Comparison of ENCODE assay signal across 8 mouse cellular contexts in genomic region chr13:23536076-23536822, GRCm38 (mm10). TPM values are rescaled to one million over a fixed set of nuclear protein-coding genes. Genes with fewer than 3 reads are reported as not detected.
A peak's percentile ranks its signal among the peaks of the same experiment; 100 is the strongest.
DNase-seq lines count a peak whose midpoint lies in the region; ATAC-seq and TF ChIP-seq lines count a peak whose summit lies in the region.
"Had no signal": no experiment of that assay in that cellular context is flagged by ENCODE, and none has a peak within 500 bp of the region (broad histone marks: within the 10 kb centered on the region; RNA-seq: fewer than 3 reads in every experiment).

No protein-coding gene starts in this region.

- 15% methylated on average over 7 of the region's 7 CpGs for WGBS in forebrain, embryonic 14.5 days
- WGBS in liver, embryonic 15.5 days (ENCODE audit: insufficient replicate concordance) = 12% methylated on average over 7 of the region's 7 CpGs
- 10% methylated on average over 7 of the region's 7 CpGs for WGBS in cerebellum, adult 2 months

- in situ Hi-C loops in CH12.LX (cut with MboI; ENCODE audit: low pct_ligation_motif_present, low pct_unique_long_range_greater_than_20kb, low sequenced_read_pairs) = no loop called here

- H3K79me2 ChIP-seq in CH12.LX (replicated peaks; ENCODE audit: control insufficient read depth, extremely low read depth, insufficient read depth, poor library complexity, severe bottlenecking) = no peaks in the 10 kb centered on the region

- no peaks in the 10 kb centered on the region for H3K9me3 ChIP-seq in CH12.LX (replicated peaks; ENCODE audit: low read length)
- H3K9me3 ChIP-seq in forebrain, embryonic 14.5 days (replicated peaks; ENCODE audit: control insufficient read depth, low read length) = no peaks in the 10 kb centered on the region
- no peaks in the 10 kb centered on the region for H3K9me3 ChIP-seq in liver, embryonic 15.5 days (replicated peaks)

- TF ChIP-seq CTCF in CH12.LX (conservative IDR thresholded peaks at IDR 0.05 in 1 of 2, IDR thresholded peaks at IDR 0.05 in 1 of 2; ENCODE audit: low read depth in 2 of 2, low read length in 2 of 2) = no peak
- TF ChIP-seq CTCF in cerebellum, adult 2 months (IDR thresholded peaks at IDR 0.05; ENCODE audit: borderline replicate concordance, insufficient read depth, low read depth, low read length) = no peak

- peak overlapping the region; percentile 95 for H3K9ac ChIP-seq in CH12.LX (ENCODE audit: insufficient read depth, low read depth)
- peak overlapping the region; percentile 68 for H3K9ac ChIP-seq in forebrain, embryonic 14.5 days (ENCODE audit: low read length)
- peak overlapping the region; percentile 73 for H3K9ac ChIP-seq in liver, embryonic 15.5 days

- peak overlapping the region; percentile 80 for H3K27ac ChIP-seq in CH12.LX (ENCODE audit: insufficient read depth, low read depth)
- H3K27ac ChIP-seq in forebrain, embryonic 14.5 days (ENCODE audit: low read depth, low read length) = no peak overlapping the region
- H3K27ac ChIP-seq in liver, embryonic 15.5 days (replicated peaks) = peak overlapping the region; percentile 98
- H3K27ac ChIP-seq in cerebellum, adult 2 months (ENCODE audit: insufficient read depth, low read length) = no peak overlapping the region

- H3K27me3 ChIP-seq in CH12.LX (replicated peaks) = no peaks in the 10 kb centered on the region
- H3K27me3 ChIP-seq in forebrain, embryonic 14.5 days (replicated peaks; ENCODE audit: control insufficient read depth, insufficient read depth, low read length) = no peaks in the 10 kb centered on the region
- H3K27me3 ChIP-seq in liver, embryonic 15.5 days = no peaks in the 10 kb centered on the region
- no peaks in the 10 kb centered on the region for H3K27me3 ChIP-seq in cerebellum, adult 2 months (ENCODE audit: control insufficient read depth, insufficient read depth, low read length)

- no peak for TF ChIP-seq EP300 in CH12.LX (IDR thresholded peaks at IDR 0.05; ENCODE audit: low read length)

- peak; percentile 88 for DNase-seq in 416B (ENCODE audit: low read depth)
- DNase-seq in CH12.LX (ENCODE audit: extremely low read depth) = no peak
- DNase-seq in forebrain, embryonic 14.5 days (ENCODE audit: low spot score) = no peak
- no peak for DNase-seq in adrenal gland, postnatal 25 days
- no peak for DNase-seq in cerebellum, adult 2 months
- DNase-seq: kidney, postnatal 14 days had no signal

- no peaks in the 10 kb centered on the region for H3K36me3 ChIP-seq in CH12.LX (replicated peaks in 1 of 2; ENCODE audit: control insufficient read depth in 1 of 2, insufficient read depth in 1 of 2, low read length in 1 of 2)
- no peaks in the 10 kb centered on the region for H3K36me3 ChIP-seq in forebrain, embryonic 14.5 days (ENCODE audit: control insufficient read depth, insufficient read depth, low read length)
- H3K36me3 ChIP-seq in liver, embryonic 15.5 days (replicated peaks) = no peaks in the 10 kb centered on the region

- H3K4me3 ChIP-seq in CH12.LX (replicated peaks in 1 of 3; ENCODE audit: low read depth in 2 of 3, low read length in 2 of 3, poor library complexity in 1 of 3) = peak overlapping the region; percentile 49 to 58 (median 55)
- H3K4me3 ChIP-seq in forebrain, embryonic 14.5 days (ENCODE audit: low read depth, low read length) = peak overlapping the region; percentile 43
- peak overlapping the region; percentile 66 for H3K4me3 ChIP-seq in liver, embryonic 15.5 days (replicated peaks)
- H3K4me3 ChIP-seq in cerebellum, adult 2 months (replicated peaks; ENCODE audit: insufficient read depth, low read depth, low read length) = no peak overlapping the region

- dilution Hi-C loops in CH12.LX (cut with MboI; ENCODE audit: extremely low pct_ligation_motif_present, extremely low pct_unique_long_range_greater_than_20kb, low sequenced_read_pairs) = no loop called here

- H3K4me1 ChIP-seq in CH12.LX (ENCODE audit: control insufficient read depth in 1 of 2, insufficient read depth in 2 of 2) = peaks cover 9 to 57% of the 10 kb centered on the region in 2 experiments; a peak in 3 of 4 replicates
- H3K4me1 ChIP-seq in forebrain, embryonic 14.5 days (ENCODE audit: control insufficient read depth, insufficient read depth, low read length) = peaks cover 23% of the 10 kb centered on the region
- peaks cover 55% of the 10 kb centered on the region for H3K4me1 ChIP-seq in liver, embryonic 15.5 days (replicated peaks)
- H3K4me1 ChIP-seq in cerebellum, adult 2 months (ENCODE audit: control insufficient read depth, insufficient read depth, low read length) = peaks cover 4% of the 10 kb centered on the region; the same call in 1 of the 2 replicates

- TF ChIP-seq POLR2A in CH12.LX (IDR thresholded peaks at IDR 0.05; ENCODE audit: low read depth, low read length) = peak; percentile 54; the same call in 1 of the 2 replicates
- TF ChIP-seq POLR2A in cerebellum, adult 2 months (IDR thresholded peaks at IDR 0.05; ENCODE audit: borderline replicate concordance, insufficient read depth, low read length) = no peak

- H3K4me2 ChIP-seq in CH12.LX (ENCODE audit: insufficient read depth, low read depth, poor library complexity, severe bottlenecking) = peak overlapping the region; percentile 93
- H3K4me2 ChIP-seq in forebrain, embryonic 14.5 days (ENCODE audit: low read length) = peak overlapping the region; percentile 59
- H3K4me2 ChIP-seq in liver, embryonic 15.5 days = peak overlapping the region; percentile 78

- no peak for ATAC-seq in forebrain, embryonic 14.5 days
- no peak for ATAC-seq in liver, embryonic 15.5 days (ENCODE audit: insufficient read depth)
- no peak for ATAC-seq in cerebellum, adult (ENCODE audit: insufficient number of reproducible peaks, low FRiP score, low TSS enrichment)

- no peak for TF ChIP-seq RAD21 in CH12.LX (IDR thresholded peaks at IDR 0.05; ENCODE audit: low read depth, low read length)

TF ChIP-seq in CH12.LX, 34 proteins besides CTCF, POLR2A, EP300 and RAD21:
- 0 out of 2 replicates have a peak, but pooled peaks have one; percentile 57 for TF ChIP-seq SIN3A (IDR thresholded peaks at IDR 0.05; ENCODE audit: low read length)
- no peak for TF ChIP-seq SMC3 (IDR thresholded peaks at IDR 0.05; ENCODE audit: low read depth, low read length)
- TF ChIP-seq MYC (IDR thresholded peaks at IDR 0.05; ENCODE audit: low read depth, low read length) = 0 out of 2 replicates have a peak, but pooled peaks have one; percentile 2
- no peak for TF ChIP-seq GABPA (IDR thresholded peaks at IDR 0.05; ENCODE audit: insufficient replicate concordance, low read depth, low read length)
- peak; percentile 86 for TF ChIP-seq POLR2AphosphoS2 (IDR thresholded peaks at IDR 0.05; ENCODE audit: low read depth, low read length)
- TF ChIP-seq RCOR1 (conservative IDR thresholded peaks at IDR 0.05; ENCODE audit: low read depth, low read length) = peak; percentile 21; the same call in 1 of the 2 replicates
- peak; percentile 93; the same call in 1 of the 2 replicates for TF ChIP-seq ZMIZ1 (IDR thresholded peaks at IDR 0.05; ENCODE audit: low read depth, low read length)
- TF ChIP-seq JUN (IDR thresholded peaks at IDR 0.05; ENCODE audit: insufficient read depth, low read depth, low read length) = no peak
- 0 out of 2 replicates have a peak, but pooled peaks have one; percentile 4 for TF ChIP-seq TBP (conservative IDR thresholded peaks at IDR 0.05; ENCODE audit: low read depth, low read length)

RNA-seq across cellular contexts. Expression of gene Hist1h3g, which starts 1.0 kb away (rescaled TPM):
- total RNA-seq in CH12.LX (2012; rRNA removed) (608 and 749 TPM in 2 replicates), CH12.LX (2014; rRNA removed) (50.1 and 75.3 TPM in 2 replicates)
- 3.4 and 3.6 TPM in 2 replicates for polyA plus RNA-seq in CH12.LX (2012; ENCODE audit: insufficient read length, low read depth)
- polyA plus RNA-seq in forebrain, embryonic 14.5 days (2014; fragmentation: Nextera tagmentation; extraction: Ambion mirVana) = 2.2 and 5.3 TPM in 2 replicates
- polyA plus RNA-seq in liver, embryonic 15.5 days (2015; fragmentation: Nextera tagmentation; extraction: Ambion mirVana) = 9.4 and 11.7 TPM in 2 replicates
- total RNA-seq in adrenal gland, postnatal 25 days (2021) = 24.0 and 39.4 TPM in 2 replicates
- polyA plus RNA-seq in cerebellum, adult 2 months (2012; rRNA removed) = 0.29 TPM in 1 of 2 replicates, not detected in the other

RNA-seq across cellular contexts. Expression of gene Hist1h2af, which starts 2.5 kb away (rescaled TPM):
- total RNA-seq in CH12.LX (2012; rRNA removed) (824 and 932 TPM in 2 replicates), CH12.LX (2014; rRNA removed) (45.2 and 57.1 TPM in 2 replicates)
- 68.6 and 97.0 TPM in 2 replicates for polyA plus RNA-seq in CH12.LX (2012; ENCODE audit: insufficient read length, low read depth)
- polyA plus RNA-seq in forebrain, embryonic 14.5 days (2014; fragmentation: Nextera tagmentation; extraction: Ambion mirVana) = 1.9 and 4.4 TPM in 2 replicates
- polyA plus RNA-seq in liver, embryonic 15.5 days (2015; fragmentation: Nextera tagmentation; extraction: Ambion mirVana) = 8.3 and 9.7 TPM in 2 replicates
- 63.3 and 106 TPM in 2 replicates for total RNA-seq in adrenal gland, postnatal 25 days (2021)
- 0.60 and 2.4 TPM in 2 replicates for polyA plus RNA-seq in cerebellum, adult 2 months (2012; rRNA removed)

RNA-seq across cellular contexts. Expression of gene Hist1h4h, which starts 5.4 kb away (rescaled TPM):
- 4,350 and 4,957 TPM in 2 replicates for total RNA-seq in CH12.LX (2012; rRNA removed)
- total RNA-seq in CH12.LX (2014; rRNA removed) = 14.0 and 19.4 TPM in 2 replicates
- 3.4 and 5.5 TPM in 2 replicates for polyA plus RNA-seq in CH12.LX (2012; ENCODE audit: insufficient read length, low read depth)
- polyA plus RNA-seq in forebrain, embryonic 14.5 days (2014; fragmentation: Nextera tagmentation; extraction: Ambion mirVana) = 4.3 and 7.1 TPM in 2 replicates
- polyA plus RNA-seq in liver, embryonic 15.5 days (2015; fragmentation: Nextera tagmentation; extraction: Ambion mirVana) = 4.6 and 7.0 TPM in 2 replicates
- total RNA-seq in adrenal gland, postnatal 25 days (2021) = 474 and 516 TPM in 2 replicates
- polyA plus RNA-seq in cerebellum, adult 2 months (2012; rRNA removed) = 33.0 and 35.8 TPM in 2 replicates

RNA-seq across cellular contexts. Expression of gene Hist1h2bh, which starts 6.9 kb away (rescaled TPM):
- total RNA-seq in CH12.LX (2012; rRNA removed) (261 and 290 TPM in 2 replicates), CH12.LX (2014; rRNA removed) (5.7 and 8.0 TPM in 2 replicates)
- polyA plus RNA-seq in CH12.LX (2012; ENCODE audit: insufficient read length, low read depth) = 0.56 and 0.77 TPM in 2 replicates
- polyA plus RNA-seq in forebrain, embryonic 14.5 days (2014; fragmentation: Nextera tagmentation; extraction: Ambion mirVana) = 0.30 and 0.32 TPM in 2 replicates
- polyA plus RNA-seq in liver, embryonic 15.5 days (2015; fragmentation: Nextera tagmentation; extraction: Ambion mirVana) = 1.5 and 1.6 TPM in 2 replicates
- 6.6 and 6.8 TPM in 2 replicates for total RNA-seq in adrenal gland, postnatal 25 days (2021)
- polyA plus RNA-seq in cerebellum, adult 2 months (2012; rRNA removed) = 0.33 and 0.34 TPM in 2 replicates

RNA-seq across cellular contexts. Expression of gene Hist1h3f, which starts 7.6 kb away (rescaled TPM):
- total RNA-seq in CH12.LX (2012; rRNA removed) (553 and 608 TPM in 2 replicates), CH12.LX (2014; rRNA removed) (5.1 and 8.0 TPM in 2 replicates)
- polyA plus RNA-seq in CH12.LX (2012; ENCODE audit: insufficient read length, low read depth) = 0.23 and 0.30 TPM in 2 replicates
- polyA plus RNA-seq in forebrain, embryonic 14.5 days (2014; fragmentation: Nextera tagmentation; extraction: Ambion mirVana) = 0.62 and 0.89 TPM in 2 replicates
- polyA plus RNA-seq in liver, embryonic 15.5 days (2015; fragmentation: Nextera tagmentation; extraction: Ambion mirVana) = 0.99 and 1.4 TPM in 2 replicates
- total RNA-seq in adrenal gland, postnatal 25 days (2021) = 33.9 and 36.7 TPM in 2 replicates
- polyA plus RNA-seq in cerebellum, adult 2 months (2012; rRNA removed) = 0.32 and 0.33 TPM in 2 replicates

Comparison
In these comparisons a context has a peak if more than half of its experiments do, and no peak if none do; other contexts are left out.
1. H3K27ac ChIP-seq: peak in CH12.LX (single experiment) and liver, embryonic 15.5 days (single experiment); none in forebrain, embryonic 14.5 days (single experiment) and cerebellum, adult 2 months (single experiment).
2. Peak in every context shown above with its lines, with median percentiles within 50 percentile points of each other: H3K4me2 ChIP-seq and H3K9ac ChIP-seq.